Mouse (Mus musculus) thymus, adult 2 months (tissue): ENCODE data around the gene Bcl7a. TPM values are rescaled to one million over a fixed set of nuclear protein-coding genes. Genes with fewer than 3 reads are reported as not detected.

Experiments
- DNase-seq: peaks from one replicate; pipeline ENCODE4 v3.0.0; 2021
- H3K27ac ChIP-seq: fragments of 200-500 bp; 2 replicates; pipeline ENCODE4 v1.5.1; 2012; ENCODE audit warnings: low read length, control low read depth; ENCODE audit not compliant: control insufficient read depth, insufficient read depth
- H3K27me3 ChIP-seq: fragments of 200-500 bp; 2 replicates; pipeline ENCODE4 v1.6.1; 2012; ENCODE audit warnings: mild to moderate bottlenecking, low read length, moderate library complexity, mixed read lengths; ENCODE audit not compliant: control insufficient read depth, insufficient read depth
- H3K36me3 ChIP-seq: fragments of 200-500 bp; 2 replicates; pipeline ENCODE4 v1.6.1; 2012; ENCODE audit warnings: mild to moderate bottlenecking, low read length, moderate library complexity; ENCODE audit not compliant: control insufficient read depth, insufficient read depth
- H3K4me1 ChIP-seq: fragments of 200-500 bp; replicated peaks from 2 replicates; pipeline ENCODE4 v1.6.1; 2012; ENCODE audit warnings: low read length; ENCODE audit not compliant: control insufficient read depth, insufficient read depth
- H3K4me3 ChIP-seq: fragments of 200-500 bp; 2 replicates; pipeline ENCODE4 v1.5.1; 2012; ENCODE audit warnings: mild to moderate bottlenecking, low read length, control low read depth, moderate library complexity; ENCODE audit not compliant: control insufficient read depth, insufficient read depth
- CTCF ChIP-seq: fragments of 200-500 bp; IDR thresholded peaks from 2 replicates; pipeline ENCODE4 v1.5.1; 2012; ENCODE audit warnings: mild to moderate bottlenecking, control low read depth, low read length, moderate library complexity, borderline replicate concordance; ENCODE audit not compliant: control insufficient read depth, poor library complexity, insufficient read depth; ENCODE audit errors: extremely low read depth
- POLR2A ChIP-seq: fragments of 200-500 bp; IDR thresholded peaks from 2 replicates; pipeline ENCODE4 v1.6.1; 2012; ENCODE audit warnings: mild to moderate bottlenecking, low read length, control low read depth, moderate library complexity; ENCODE audit not compliant: control insufficient read depth, poor library complexity, insufficient read depth; ENCODE audit errors: extremely low read depth
- WGBS: fragments of 180-500 bp; shearing (Covaris S2); methylation state at CpG from one replicate; pipeline ENCODE4 v1.1.7; 2018; 5-methylcytosine and 5-hydroxymethylcytosine counted together
- polyA plus RNA-seq: library from polyadenylated mRNA; depleted of rRNA; stranded (reverse); fragments of >200 nt; gene quantifications from 2 replicates; pipeline ENCODE4 v1.2.3, GENCODE M21; 2012

Gene Bcl7a
- polyA plus RNA-seq, 1 experiment = 29.4 TPM

- Histone ChIP-seq H3K27ac (peak overlapping the region; percentile 70), H3K36me3 (no peaks in the 10 kb centered on the region), H3K27me3 (no peaks in the 10 kb centered on the region), H3K4me1 (peaks cover 26% of the 10 kb centered on the region), H3K4me3 (peak overlapping the region; percentile 75)
- no peak for TF ChIP-seq CTCF
- no peak for TF ChIP-seq POLR2A
- WGBS = 6% methylated on average over 22 of the region's 22 CpGs
- peak; percentile 59 for DNase-seq
Measured at GRCm38 (mm10) chr5:123345853-123346654, 2.4 kb downstream of the Bcl7a start.

GRCm38 (mm10) chr5:123346701-123347270 is 3.2 kb downstream of the Bcl7a start:
- TF ChIP-seq POLR2A (no peak), CTCF (no peak)
- 0 out of 2 replicates have a peak overlapping the region, but pooled peaks have one; percentile 75 for H3K4me3 ChIP-seq

GRCm38 (mm10) chr5:123347985-123348384 is 4.4 kb downstream of the Bcl7a start:
- Histone ChIP-seq H3K4me1 (peaks cover 26% of the 10 kb centered on the region), H3K4me3 (no peak overlapping the region), H3K36me3 (no peaks in the 10 kb centered on the region), H3K27me3 (no peaks in the 10 kb centered on the region), H3K27ac (no peak overlapping the region)
- TF ChIP-seq POLR2A (no peak), CTCF (no peak)
- DNase-seq = no peak
- 85% methylated on average over 2 of the region's 2 CpGs for WGBS

More at GRCm38 (mm10) chr5:123346701-123347270, 3.2 kb downstream of the Bcl7a start:
- H3K27ac ChIP-seq = no peak overlapping the region
- peaks cover 26% of the 10 kb centered on the region for H3K4me1 ChIP-seq
- no peaks in the 10 kb centered on the region for H3K36me3 ChIP-seq
- DNase-seq = no peak
- 88% methylated on average over 7 of the region's 7 CpGs for WGBS
- no peaks in the 10 kb centered on the region for H3K27me3 ChIP-seq

DNA sequence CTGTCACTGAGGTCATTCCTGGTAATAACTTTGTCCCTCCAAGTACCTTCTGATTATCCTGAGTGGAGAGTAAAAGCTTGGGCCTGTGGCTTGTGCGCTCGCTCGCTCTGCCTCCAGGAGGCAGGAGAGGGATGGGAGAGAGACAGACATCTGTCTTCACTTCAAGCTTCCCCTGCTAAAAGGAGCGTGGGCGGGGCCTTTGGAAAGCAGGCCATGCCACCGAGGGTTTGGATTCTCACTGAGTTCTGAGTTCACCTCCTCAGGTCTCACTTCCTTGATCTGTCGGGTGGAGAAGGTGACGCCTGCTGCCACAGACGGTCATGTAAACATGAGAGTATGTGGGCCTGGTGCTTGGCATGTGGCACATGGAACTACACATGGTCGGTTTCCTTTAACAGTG is 6.8 kb downstream of the Bcl7a start:
- Histone ChIP-seq H3K27ac (no peak overlapping the region), H3K4me3 (no peak overlapping the region), H3K27me3 (no peaks in the 10 kb centered on the region), H3K4me1 (peaks cover 19% of the 10 kb centered on the region), H3K36me3 (peaks cover 7% of the 10 kb centered on the region)
- WGBS = 72% methylated on average over 10 of the region's 10 CpGs
- TF ChIP-seq CTCF = no peak
- no peak for TF ChIP-seq POLR2A
- peak; percentile 52 for DNase-seq

DNA sequence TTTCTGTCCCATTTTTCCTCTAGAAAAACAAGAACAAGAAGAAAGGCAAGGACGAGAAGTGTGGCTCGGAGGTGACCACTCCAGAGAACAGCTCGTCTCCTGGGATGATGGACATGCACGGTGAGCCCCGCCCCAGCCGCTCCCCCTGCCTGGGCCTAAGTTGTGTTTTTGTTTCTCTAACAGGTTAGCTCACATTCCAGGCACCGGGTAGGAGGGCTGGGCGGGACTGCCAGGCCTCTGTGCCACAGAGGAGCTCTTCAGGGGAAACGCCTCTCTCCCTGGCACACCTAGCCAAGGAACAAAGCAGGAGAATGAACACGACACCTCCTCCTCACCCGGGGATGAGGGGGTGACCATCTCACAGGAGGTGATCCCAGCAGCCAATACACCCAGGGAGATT is 12.3 kb downstream of the Bcl7a start:
- H3K36me3 ChIP-seq = peaks cover 44% of the 10 kb centered on the region
- no peaks in the 10 kb centered on the region for H3K4me1 ChIP-seq
- no peak overlapping the region for H3K27ac ChIP-seq
- no peak overlapping the region for H3K4me3 ChIP-seq
- H3K27me3 ChIP-seq = no peaks in the 10 kb centered on the region
- WGBS = 94% methylated on average over 11 of the region's 11 CpGs
- no peak for TF ChIP-seq CTCF
- TF ChIP-seq POLR2A = no peak
- no peak for DNase-seq

DNA sequence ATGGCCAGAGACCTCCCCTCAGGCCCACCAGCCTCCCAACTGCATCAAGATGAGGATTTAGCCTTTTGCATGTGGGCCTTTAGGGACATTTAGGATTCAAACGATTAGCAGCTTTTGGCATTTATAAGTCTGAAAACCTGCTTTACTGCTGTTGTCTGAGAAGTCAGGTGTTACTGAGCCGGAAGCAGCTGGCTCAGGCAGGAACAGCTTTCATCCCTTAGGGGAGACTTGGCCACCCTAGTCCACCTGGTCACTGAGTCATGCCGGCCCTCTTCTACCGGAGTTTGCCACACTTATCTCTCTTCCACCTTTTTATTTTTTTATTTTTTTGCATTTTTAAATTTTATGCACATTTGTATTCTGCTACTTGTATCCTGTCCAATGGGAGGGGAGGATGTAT is 13.6 kb downstream of the Bcl7a start:
- DNase-seq = no peak
- TF ChIP-seq POLR2A = no peak
- TF ChIP-seq CTCF = no peak
- no peak overlapping the region for H3K27ac ChIP-seq
- H3K4me3 ChIP-seq = no peak overlapping the region
- H3K27me3 ChIP-seq = no peaks in the 10 kb centered on the region
- WGBS = 95% methylated on average over 4 of the region's 4 CpGs
- no peaks in the 10 kb centered on the region for H3K4me1 ChIP-seq
- peaks cover 56% of the 10 kb centered on the region for H3K36me3 ChIP-seq

GRCm38 (mm10) chr5:123359431-123359830 is 15.8 kb downstream of the Bcl7a start:
- Histone ChIP-seq H3K4me3 (no peak overlapping the region), H3K4me1 (no peaks in the 10 kb centered on the region), H3K27me3 (no peaks in the 10 kb centered on the region), H3K36me3 (peaks cover 59% of the 10 kb centered on the region), H3K27ac (no peak overlapping the region)
- WGBS = 99% methylated on average over 6 of the region's 6 CpGs
- DNase-seq = no peak
- TF ChIP-seq POLR2A (no peak), CTCF (no peak)
